Mouse (Mus musculus) heart, adult 2 months (tissue): ENCODE measurements at regions not wholly inside any gene's neighbourhood (a gene's known extent, or its start where the extent isn't known, plus 50 kb on each side); places are given as distances from the start of the nearest gene placed in this dataset.

Source experiments
- DNase-seq, 2 experiments: peaks; one replicate each; pipeline ENCODE4 v3.0.0; 2021
- H3K27ac ChIP-seq: fragments of 200-600 bp; 2 replicates; pipeline ENCODE4 v1.8.1; 2022
- H3K27me3 ChIP-seq: fragments of 200-500 bp; 2 replicates; pipeline ENCODE4 v1.6.1; 2012; ENCODE audit warnings: mild to moderate bottlenecking, low read length, inconsistent platforms, mixed read lengths; ENCODE audit not compliant: control insufficient read depth, insufficient read depth
- H3K36me3 ChIP-seq: fragments of 200-500 bp; 2 replicates; pipeline ENCODE4 v1.6.1; 2012; ENCODE audit warnings: low read length, inconsistent platforms; ENCODE audit not compliant: control insufficient read depth, insufficient read depth
- H3K4me1 ChIP-seq: fragments of 200-500 bp; 2 replicates; pipeline ENCODE4 v1.6.1; 2011; ENCODE audit warnings: low read length; ENCODE audit not compliant: control insufficient read depth, insufficient read depth
- H3K4me3 ChIP-seq: fragments of 200-600 bp; 2 replicates; pipeline ENCODE4 v1.8.1; 2022
- H3K79me2 ChIP-seq: fragments of 200-500 bp; replicated peaks from 2 replicates; pipeline ENCODE4 v1.6.1; 2012; ENCODE audit warnings: mild to moderate bottlenecking, inconsistent platforms, low read length, moderate library complexity, mixed read lengths; ENCODE audit not compliant: control insufficient read depth, insufficient read depth
- H3K9ac ChIP-seq: fragments of 200-500 bp; 2 replicates; pipeline ENCODE4 v1.6.1; 2012; ENCODE audit warnings: low read depth, mild to moderate bottlenecking, control low read depth, inconsistent platforms, low read length, mixed read lengths
- CTCF ChIP-seq: fragments of 200-600 bp; IDR thresholded peaks from 2 replicates; pipeline ENCODE4 v1.8.1; 2022; ENCODE audit warnings: antibody characterized with exemption, mild to moderate bottlenecking, moderate library complexity
- EP300 ChIP-seq: fragments of 200-500 bp; IDR thresholded peaks from 2 replicates; pipeline ENCODE4 v1.6.1; 2011; ENCODE audit warnings: low read depth, low read length, control low read depth; ENCODE audit not compliant: insufficient read depth
- POLR2A ChIP-seq: fragments of 200-500 bp; IDR thresholded peaks from 2 replicates; pipeline ENCODE4 v1.6.1; 2011; ENCODE audit warnings: mild to moderate bottlenecking, low read depth, low read length, control low read depth; ENCODE audit not compliant: insufficient read depth
- WGBS: fragments of 180-500 bp; shearing (Covaris S2); methylation state at CpG from one replicate; pipeline ENCODE4 v1.1.7; 2018; 5-methylcytosine and 5-hydroxymethylcytosine counted together
- intact Hi-C: fragments of 180-260 bp; cut with DNase I; formaldehyde crosslinking; loops from one replicate; pipeline ENCODE4 v1.15.1; 2025

- Histone ChIP-seq H3K27ac (no peak overlapping the region), H3K27me3 (no peaks in the 10 kb centered on the region), H3K9ac (no peak overlapping the region), H3K79me2 (no peaks in the 10 kb centered on the region), H3K4me1 (no peaks in the 10 kb centered on the region), H3K36me3 (no peaks in the 10 kb centered on the region), H3K4me3 (no peak overlapping the region)
- no peak for DNase-seq
- TF ChIP-seq POLR2A (no peak), EP300 (no peak), CTCF (no peak)
- WGBS: 66% methylated on average over 5 of the region's 5 CpGs
- intact Hi-C loops: no loop called here
Observed at GRCm38 (mm10) chr8:87196050-87196449, 276.4 kb downstream of the Cbln1 start.

GRCm38 (mm10) chr8:87189791-87190385 is 282.5 kb downstream of the Cbln1 start:
- H3K9ac ChIP-seq: no peak overlapping the region

GRCm38 (mm10) chr8:87182888-87183287 is 289.5 kb downstream of the Cbln1 start:
- H3K4me3 ChIP-seq: no peak overlapping the region
- no peaks in the 10 kb centered on the region for H3K4me1 ChIP-seq
- H3K27ac ChIP-seq: no peak overlapping the region
- no peak overlapping the region for H3K9ac ChIP-seq
- WGBS: 52% methylated on average over 4 of the region's 4 CpGs
- no peaks in the 10 kb centered on the region for H3K27me3 ChIP-seq
- TF ChIP-seq POLR2A (no peak), EP300 (no peak), CTCF (no peak)
- no peaks in the 10 kb centered on the region for H3K79me2 ChIP-seq
- intact Hi-C loops: no loop called here
- no peak for DNase-seq
- no peaks in the 10 kb centered on the region for H3K36me3 ChIP-seq

More at GRCm38 (mm10) chr8:87189791-87190385, 282.5 kb downstream of the Cbln1 start:
- H3K36me3 ChIP-seq: no peaks in the 10 kb centered on the region
- intact Hi-C loops: no loop called here
- WGBS: 88% methylated on average over 13 of the region's 13 CpGs
- no peak for TF ChIP-seq EP300
- no peak for TF ChIP-seq CTCF
- no peak for TF ChIP-seq POLR2A
- no peaks in the 10 kb centered on the region for H3K79me2 ChIP-seq
- H3K4me3 ChIP-seq: no peak overlapping the region
- H3K27ac ChIP-seq: no peak overlapping the region
- no peaks in the 10 kb centered on the region for H3K27me3 ChIP-seq
- H3K4me1 ChIP-seq: no peaks in the 10 kb centered on the region
- DNase-seq: no peak

GRCm38 (mm10) chr8:87178561-87178960 is 293.5 kb upstream of the N4bp1 start:
- Histone ChIP-seq H3K4me1 (no peaks in the 10 kb centered on the region), H3K9ac (no peak overlapping the region), H3K27ac (no peak overlapping the region), H3K79me2 (no peaks in the 10 kb centered on the region), H3K36me3 (no peaks in the 10 kb centered on the region), H3K4me3 (no peak overlapping the region), H3K27me3 (no peaks in the 10 kb centered on the region)
- no peak for DNase-seq
- WGBS: 50% methylated on average over 4 of the region's 4 CpGs
- TF ChIP-seq CTCF (no peak), POLR2A (no peak), EP300 (no peak)
- intact Hi-C loops: no loop called here

GRCm38 (mm10) chr8:87177620-87178019 is 292.6 kb upstream of the N4bp1 start:
- 85% methylated on average over 6 of the region's 6 CpGs for WGBS
- no peak overlapping the region for H3K9ac ChIP-seq

GRCm38 (mm10) chr8:87175097-87175496 is 290.0 kb upstream of the N4bp1 start:
- no peak overlapping the region for H3K9ac ChIP-seq
- H3K27me3 ChIP-seq: no peaks in the 10 kb centered on the region
- intact Hi-C loops: no loop called here
- no peaks in the 10 kb centered on the region for H3K36me3 ChIP-seq
- H3K79me2 ChIP-seq: no peaks in the 10 kb centered on the region
- no peak for TF ChIP-seq POLR2A
- no peak for TF ChIP-seq CTCF
- no peak for TF ChIP-seq EP300
- no peaks in the 10 kb centered on the region for H3K4me1 ChIP-seq
- no peak overlapping the region for H3K27ac ChIP-seq
- no peak for DNase-seq
- H3K4me3 ChIP-seq: no peak overlapping the region

More at GRCm38 (mm10) chr8:87177620-87178019, 292.6 kb upstream of the N4bp1 start:
- no peaks in the 10 kb centered on the region for H3K36me3 ChIP-seq
- no peak for TF ChIP-seq POLR2A
- TF ChIP-seq EP300: no peak
- no peak for TF ChIP-seq CTCF
- no peaks in the 10 kb centered on the region for H3K27me3 ChIP-seq
- no peak overlapping the region for H3K27ac ChIP-seq
- DNase-seq: no peak
- no peaks in the 10 kb centered on the region for H3K4me1 ChIP-seq
- H3K79me2 ChIP-seq: no peaks in the 10 kb centered on the region
- no peak overlapping the region for H3K4me3 ChIP-seq
- intact Hi-C loops: no loop called here
